Mouse (Mus musculus) hindbrain, embryonic 13.5 days (tissue): ENCODE results near the gene Tmtc1. TPM values are rescaled to one million over a fixed set of nuclear protein-coding genes. Genes with fewer than 3 reads are reported as not detected.
A peak's percentile ranks its signal among the peaks of the same experiment; 100 is the strongest.

Source experiments
- ATAC-seq: fragments of 200-750 bp; cut with Nextera tagmentation; 2 replicates; pipeline ENCODE4 v1.8.0; 2017; ENCODE audit warnings: moderate TSS enrichment; ENCODE audit not compliant: low FRiP score
- H3K27ac ChIP-seq: fragments of 300-500 bp; sonication (generic); 2 replicates; pipeline ENCODE4 v1.5.1; 2015; ENCODE audit warnings: inconsistent platforms, mild to moderate bottlenecking, moderate library complexity
- H3K27me3 ChIP-seq: fragments of 300-500 bp; sonication (generic); 2 replicates; pipeline ENCODE4 v1.6.1; 2015; ENCODE audit warnings: mild to moderate bottlenecking, inconsistent platforms
- H3K36me3 ChIP-seq: fragments of 300-500 bp; sonication (generic); 2 replicates; pipeline ENCODE4 v1.6.1; 2015; ENCODE audit warnings: mild to moderate bottlenecking, inconsistent platforms
- H3K4me1 ChIP-seq: fragments of 300-500 bp; sonication (generic); replicated peaks from 2 replicates; pipeline ENCODE4 v1.6.1; 2015; ENCODE audit warnings: inconsistent platforms
- H3K4me2 ChIP-seq: fragments of 300-500 bp; sonication (generic); 2 replicates; pipeline ENCODE4 v1.6.1; 2015; ENCODE audit warnings: inconsistent platforms, mild to moderate bottlenecking, moderate library complexity
- H3K4me3 ChIP-seq: fragments of 300-500 bp; sonication (generic); 2 replicates; pipeline ENCODE4 v1.5.1; 2015; ENCODE audit warnings: mild to moderate bottlenecking, inconsistent platforms
- H3K9ac ChIP-seq: fragments of 300-500 bp; sonication (generic); 2 replicates; pipeline ENCODE4 v1.6.1; 2015; ENCODE audit warnings: mild to moderate bottlenecking, inconsistent platforms
- H3K9me3 ChIP-seq: fragments of 300-500 bp; sonication (generic); 2 replicates; pipeline ENCODE4 v1.6.1; 2016; ENCODE audit warnings: inconsistent platforms
- WGBS: fragments of 180-500 bp; shearing (Covaris S2); methylation state at CpG from one replicate; pipeline ENCODE4 v1.1.7; 2015; 5-methylcytosine and 5-hydroxymethylcytosine counted together
- polyA plus RNA-seq: library from polyadenylated mRNA; unstranded; fragments of >200 nt; fragmentation: Nextera tagmentation; extraction: Ambion mirVana; gene quantifications from 2 replicates; pipeline ENCODE4 v1.2.1, GENCODE M21; 2015

Gene Tmtc1
- 2.3 and 2.8 TPM in 2 replicates for polyA plus RNA-seq

DNA sequence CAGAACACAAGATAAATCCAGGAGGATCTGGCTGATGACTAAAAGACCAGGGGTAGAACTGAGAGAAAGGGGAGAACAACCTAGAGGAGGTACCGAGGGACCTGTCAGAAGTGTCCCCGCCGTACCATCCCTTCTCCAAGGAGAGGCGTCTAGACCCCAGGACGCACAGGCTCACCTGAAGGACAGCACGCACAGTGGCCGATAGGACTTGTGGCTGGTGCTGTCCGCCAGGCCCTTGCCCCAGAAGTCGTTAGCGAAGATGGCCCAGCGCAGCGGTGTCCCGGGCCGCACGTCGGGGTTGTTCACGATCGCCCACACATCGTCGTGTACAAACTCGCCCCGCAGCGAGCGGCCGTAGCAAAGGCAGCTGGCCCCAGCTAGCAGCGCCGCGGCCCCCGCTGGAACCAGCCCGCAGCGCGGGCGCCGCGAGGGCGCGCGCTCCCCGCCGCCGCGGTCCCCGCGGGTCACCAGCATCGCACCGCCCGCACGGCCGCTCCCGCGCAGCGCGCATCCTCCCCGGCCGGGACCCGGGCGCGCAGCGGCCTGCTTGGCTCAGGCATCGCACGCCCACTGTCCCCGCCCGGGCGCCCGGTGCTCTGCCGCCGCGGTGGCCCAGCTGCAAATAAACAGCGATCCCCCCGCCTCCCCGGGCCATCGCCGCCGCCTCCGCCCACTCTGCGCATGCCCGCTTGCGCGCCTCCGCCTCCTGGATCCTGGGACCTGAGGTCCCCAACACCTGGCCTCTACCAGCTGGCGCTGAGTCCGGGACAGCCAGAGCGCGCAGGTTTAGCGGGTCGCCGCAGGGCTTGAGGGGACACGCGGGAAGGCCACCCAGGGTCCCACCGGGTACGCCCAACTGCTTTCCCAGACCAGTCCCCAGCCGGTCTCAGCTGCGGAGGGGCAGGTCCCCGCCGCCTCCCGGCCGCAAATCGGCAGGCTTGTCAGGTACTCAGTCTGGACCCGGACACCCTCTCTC, at the start of gene Tmtc1:
Tmtc1 (minus strand) TSS at position 664 of the 976 bp plus-strand sequence.
- Histone ChIP-seq H3K4me3 (peak within 1 kb of the TSS; percentile 78), H3K27me3 (peaks cover 25% of the 10 kb centered on the region), H3K27ac (peak within 1 kb of the TSS; percentile 81), H3K4me1 (peaks cover 27% of the 10 kb centered on the region), H3K4me2 (peak within 1 kb of the TSS; percentile 82), H3K9ac (peak within 1 kb of the TSS; percentile 87), H3K36me3 (no peaks in the 10 kb centered on the region), H3K9me3 (no peaks in the 10 kb centered on the region)
- peak; percentile 84 for ATAC-seq
- WGBS = under 1% methylated on average over 98 of the region's 99 CpGs

DNA sequence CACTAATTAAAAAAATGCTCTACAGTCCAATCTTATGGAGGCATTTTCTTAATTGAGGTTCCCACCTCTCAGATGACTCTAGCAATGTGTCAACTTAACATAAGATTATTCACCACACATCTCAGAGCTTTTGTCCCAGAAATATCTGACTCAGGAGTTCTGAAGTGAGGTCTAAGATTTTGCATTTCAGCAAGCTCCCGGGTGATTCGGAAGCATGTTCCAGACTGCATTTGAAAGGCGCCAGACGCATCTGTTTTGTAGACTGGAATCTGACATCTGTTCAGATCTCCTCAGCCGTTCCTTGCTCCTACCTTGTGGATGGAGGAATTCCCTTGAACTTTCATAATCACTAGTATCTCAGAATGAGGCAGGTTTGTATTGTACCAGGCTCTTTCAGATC, 47.7 kb upstream of the Tmtc1 start:
- 87% methylated on average over 5 of the region's 5 CpGs for WGBS
- Histone ChIP-seq H3K4me3 (no peak overlapping the region), H3K9me3 (no peaks in the 10 kb centered on the region), H3K27me3 (no peaks in the 10 kb centered on the region), H3K4me2 (no peak overlapping the region), H3K4me1 (no peaks in the 10 kb centered on the region), H3K36me3 (no peaks in the 10 kb centered on the region), H3K9ac (no peak overlapping the region), H3K27ac (no peak overlapping the region)
- no peak for ATAC-seq

DNA sequence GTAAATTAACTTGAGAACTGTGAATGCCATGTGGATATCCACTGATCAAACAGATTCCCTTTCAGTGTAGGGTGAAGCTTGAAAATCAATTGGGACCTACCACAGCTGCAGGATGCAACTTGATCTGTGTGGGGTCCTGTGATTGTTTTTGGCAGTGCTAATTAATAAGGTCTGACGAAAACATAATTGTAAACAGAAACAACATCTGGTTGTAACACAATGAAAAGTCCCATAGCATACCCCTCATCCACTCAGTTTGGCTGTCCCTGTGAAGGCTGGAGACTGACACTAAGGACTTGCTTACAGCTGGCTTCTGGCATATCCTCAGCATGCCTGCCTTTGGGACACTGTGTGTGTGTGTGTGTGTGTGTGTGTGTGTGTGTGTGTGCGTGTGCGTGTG, 42.6 kb upstream of the Tmtc1 start:
- Histone ChIP-seq H3K27me3 (no peaks in the 10 kb centered on the region), H3K4me1 (no peaks in the 10 kb centered on the region)
- WGBS = 71% methylated on average over 3 of the region's 3 CpGs

DNA sequence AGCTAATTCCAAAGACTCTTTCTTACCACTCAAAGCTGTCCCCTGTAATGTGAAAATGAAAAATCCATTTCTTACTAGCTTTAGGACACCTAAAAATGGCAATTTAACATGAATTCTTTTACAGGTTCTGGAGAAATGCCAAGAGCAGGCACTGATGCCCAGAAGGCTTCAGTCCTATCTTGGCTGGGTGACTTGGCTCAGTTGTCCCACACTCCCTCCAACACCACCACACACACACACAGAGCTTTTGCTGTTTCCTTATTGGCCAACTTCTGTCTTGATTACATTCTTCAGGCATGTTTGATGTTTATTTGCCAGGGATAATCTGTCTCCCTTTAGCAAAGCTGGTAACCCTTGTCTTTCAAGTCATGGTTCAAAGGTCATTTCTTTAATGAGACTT, 37.7 kb upstream of the Tmtc1 start:
- Histone ChIP-seq H3K9me3 (no peaks in the 10 kb centered on the region), H3K4me3 (no peak overlapping the region), H3K27me3 (no peaks in the 10 kb centered on the region), H3K27ac (no peak overlapping the region), H3K36me3 (no peaks in the 10 kb centered on the region), H3K4me1 (no peaks in the 10 kb centered on the region), H3K9ac (no peak overlapping the region), H3K4me2 (no peak overlapping the region)
- ATAC-seq = no peak

More for the DNA sequence above, 42.6 kb upstream of the Tmtc1 start:
- H3K27ac ChIP-seq = no peak overlapping the region
- ATAC-seq = no peak
- no peak overlapping the region for H3K9ac ChIP-seq
- no peaks in the 10 kb centered on the region for H3K9me3 ChIP-seq
- H3K36me3 ChIP-seq = no peaks in the 10 kb centered on the region
- H3K4me2 ChIP-seq = no peak overlapping the region
- no peak overlapping the region for H3K4me3 ChIP-seq

DNA sequence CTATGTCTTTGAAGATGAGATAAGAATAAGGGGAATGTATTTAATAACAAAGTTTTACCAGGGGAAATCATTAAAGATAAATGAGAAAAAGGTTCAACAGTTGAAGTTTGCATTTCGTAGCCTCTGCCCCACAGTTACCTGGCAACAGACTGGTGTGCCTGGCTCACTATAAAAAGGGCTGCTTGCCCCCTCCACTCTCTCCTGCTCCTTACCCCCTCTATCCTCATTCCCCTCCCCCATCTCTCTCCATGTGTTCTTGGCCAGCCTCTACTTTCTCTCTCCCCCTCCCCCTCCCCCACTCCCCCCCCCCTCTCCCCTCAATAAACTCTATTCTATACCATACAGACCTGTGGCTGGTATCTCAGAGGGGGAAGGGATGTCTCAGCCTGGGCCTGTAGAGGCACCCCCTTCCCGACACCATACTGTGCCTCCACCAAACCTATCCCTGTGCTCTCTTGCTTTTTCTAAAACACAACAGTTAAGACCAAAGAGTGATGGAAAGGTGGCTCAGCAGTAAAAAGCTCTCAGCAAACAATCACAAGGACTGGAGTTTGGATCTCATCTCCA, 35.6 kb upstream of the Tmtc1 start:
- no peaks in the 10 kb centered on the region for H3K27me3 ChIP-seq
- H3K4me3 ChIP-seq = no peak overlapping the region
- no peaks in the 10 kb centered on the region for H3K9me3 ChIP-seq
- H3K27ac ChIP-seq = no peak overlapping the region
- H3K9ac ChIP-seq = no peak overlapping the region
- no peaks in the 10 kb centered on the region for H3K36me3 ChIP-seq
- 0 out of 2 replicates have a peak, but pooled peaks have one; percentile 21 for ATAC-seq
- H3K4me1 ChIP-seq = no peaks in the 10 kb centered on the region
- WGBS = 77% methylated on average over 2 of the region's 2 CpGs
- H3K4me2 ChIP-seq = no peak overlapping the region

DNA sequence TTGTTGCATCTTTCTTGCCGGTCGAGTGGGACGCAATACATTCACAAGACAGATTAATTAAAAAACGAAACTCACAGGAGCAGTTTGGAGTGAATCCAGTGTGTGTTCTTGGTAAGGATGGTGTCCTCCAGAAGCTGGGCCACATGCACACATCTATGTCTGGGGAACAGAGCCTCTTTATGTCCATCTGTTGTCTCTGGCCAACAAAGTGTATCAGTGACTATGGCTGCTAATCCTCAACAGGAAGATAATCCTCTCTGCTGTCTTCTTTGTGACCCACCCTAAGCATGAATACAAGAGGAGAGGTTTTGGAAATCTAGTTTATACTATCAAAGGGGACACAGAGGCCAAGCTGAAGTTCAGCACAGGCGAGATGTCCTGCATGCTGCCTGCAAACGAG, 34.2 kb upstream of the Tmtc1 start:
- no peak for ATAC-seq
- Histone ChIP-seq H3K36me3 (no peaks in the 10 kb centered on the region), H3K9ac (no peak overlapping the region), H3K4me2 (no peak overlapping the region), H3K9me3 (no peaks in the 10 kb centered on the region), H3K27ac (no peak overlapping the region), H3K4me1 (no peaks in the 10 kb centered on the region), H3K4me3 (no peak overlapping the region), H3K27me3 (no peaks in the 10 kb centered on the region)
- 70% methylated on average over 6 of the region's 6 CpGs for WGBS

DNA sequence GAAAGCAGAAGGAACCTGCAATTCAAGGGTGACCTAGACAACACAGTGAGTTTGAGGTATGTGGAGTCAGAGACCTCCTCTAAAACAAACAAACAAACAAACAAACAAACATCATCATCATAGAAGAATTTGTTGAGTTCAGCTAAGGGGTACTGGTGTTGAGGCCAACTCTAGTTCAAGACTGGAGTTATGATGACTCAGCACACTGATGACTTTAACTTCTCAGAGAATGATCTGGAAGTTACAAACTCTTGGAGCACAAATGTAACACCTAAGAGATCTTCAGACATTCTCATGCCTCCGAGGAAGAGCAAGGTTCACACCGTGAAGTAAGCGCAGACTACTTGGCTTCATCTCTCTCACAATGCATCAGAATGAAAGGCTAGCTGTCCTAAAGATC, 28.1 kb upstream of the Tmtc1 start:
- WGBS = 95% methylated on average over 3 of the region's 3 CpGs
- Histone ChIP-seq H3K4me2 (no peak overlapping the region), H3K9me3 (no peaks in the 10 kb centered on the region), H3K36me3 (no peaks in the 10 kb centered on the region), H3K4me1 (peaks cover 10% of the 10 kb centered on the region), H3K27ac (no peak overlapping the region), H3K4me3 (no peak overlapping the region), H3K27me3 (no peaks in the 10 kb centered on the region), H3K9ac (no peak overlapping the region)
- ATAC-seq = no peak

DNA sequence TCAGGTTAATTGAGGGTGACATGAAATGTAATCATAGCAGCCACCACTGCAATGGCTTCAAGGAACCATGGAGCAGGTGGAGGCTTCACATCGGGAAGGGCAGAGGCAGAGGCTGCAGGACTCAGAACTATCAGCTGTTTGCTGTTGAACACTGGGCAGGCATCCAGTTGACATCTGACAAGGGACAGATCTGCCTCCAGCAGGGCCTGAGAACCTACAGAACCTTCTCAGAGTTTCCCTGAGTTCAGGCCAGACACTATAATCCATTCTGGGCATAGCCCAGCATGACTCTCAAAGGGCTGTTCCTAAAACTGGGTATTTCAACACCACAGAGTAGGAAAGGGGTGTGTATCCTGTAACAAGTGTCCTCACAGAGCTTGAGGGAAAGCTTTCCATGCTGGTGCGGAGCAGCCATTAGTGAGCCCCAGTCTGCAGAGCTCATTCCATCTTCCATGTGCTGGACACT, 23.8 kb upstream of the Tmtc1 start:
- 55% methylated on average over 2 of the region's 2 CpGs for WGBS

DNA sequence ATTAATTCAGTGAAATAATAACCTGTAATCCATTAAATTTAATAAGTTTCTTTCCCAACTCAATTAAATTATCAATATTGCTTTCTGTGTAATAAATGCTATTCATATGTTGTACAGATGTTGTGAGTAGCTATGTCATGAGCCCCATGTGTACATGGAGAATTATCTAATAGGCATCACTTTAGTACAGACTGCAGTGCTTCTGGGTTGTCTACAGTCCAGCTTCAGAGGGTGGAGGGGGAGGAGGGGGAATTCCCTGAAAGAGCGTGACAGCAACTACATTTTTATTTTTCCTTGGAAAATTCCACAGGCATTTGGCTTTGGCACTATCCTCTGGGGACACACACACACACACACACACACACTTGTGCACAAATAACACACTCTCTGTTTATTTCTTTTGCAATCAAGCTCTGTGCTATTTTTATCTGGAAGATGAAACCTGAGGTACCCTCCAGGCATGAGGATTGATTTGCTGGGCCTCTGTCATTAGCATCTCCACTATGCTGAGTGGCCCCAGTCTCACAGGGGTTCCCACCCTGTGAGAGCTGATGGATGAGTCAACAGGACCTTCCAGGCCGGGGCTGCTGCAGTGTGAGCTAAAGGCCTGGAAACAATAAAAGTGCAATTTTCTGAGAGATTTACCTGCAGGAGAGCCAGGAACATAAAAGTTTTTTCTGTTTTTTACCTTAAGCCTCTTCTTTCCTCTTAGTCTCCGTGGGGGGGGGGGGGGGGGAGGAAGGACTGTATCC, 23.2 kb upstream of the Tmtc1 start:
- Histone ChIP-seq H3K4me1 (peaks cover 12% of the 10 kb centered on the region), H3K4me3 (no peak overlapping the region), H3K9me3 (no peaks in the 10 kb centered on the region), H3K4me2 (no peak overlapping the region), H3K27ac (peak overlapping the region; percentile 52; the same call in 1 of the 2 replicates), H3K9ac (no peak overlapping the region), H3K36me3 (no peaks in the 10 kb centered on the region), H3K27me3 (no peaks in the 10 kb centered on the region)
- no peak for ATAC-seq
- WGBS = 26% methylated on average over 3 of the region's 3 CpGs

More for the DNA sequence above, 23.8 kb upstream of the Tmtc1 start:
- H3K9ac ChIP-seq = no peak overlapping the region
- H3K9me3 ChIP-seq = no peaks in the 10 kb centered on the region
- ATAC-seq = no peak
- peaks cover 12% of the 10 kb centered on the region for H3K4me1 ChIP-seq
- H3K4me3 ChIP-seq = no peak overlapping the region
- H3K27me3 ChIP-seq = no peaks in the 10 kb centered on the region
- H3K36me3 ChIP-seq = no peaks in the 10 kb centered on the region
- no peak overlapping the region for H3K4me2 ChIP-seq
- H3K27ac ChIP-seq = peak overlapping the region; percentile 52

DNA sequence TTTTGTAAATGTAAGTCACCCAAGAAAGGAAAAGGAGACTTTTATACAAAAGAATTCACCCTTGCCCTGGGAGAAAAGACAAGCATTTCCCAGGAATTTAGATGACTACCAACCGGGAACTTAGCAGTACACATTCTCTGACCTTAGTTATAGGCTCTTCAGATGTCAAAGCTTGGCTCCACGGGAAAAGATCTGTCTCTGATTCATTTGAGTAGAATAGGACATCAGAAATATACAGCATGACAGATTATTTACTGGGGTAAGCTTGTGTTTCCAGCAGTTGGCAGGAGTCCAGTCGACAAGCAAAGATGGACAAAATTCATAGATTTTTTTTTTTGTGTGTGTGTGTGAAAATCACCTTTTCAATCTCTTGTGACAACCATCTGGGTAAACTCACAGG, 15.4 kb upstream of the Tmtc1 start:
- 73% methylated on average over 3 of the region's 3 CpGs for WGBS
- H3K4me1 ChIP-seq = no peaks in the 10 kb centered on the region
- no peak for ATAC-seq

DNA sequence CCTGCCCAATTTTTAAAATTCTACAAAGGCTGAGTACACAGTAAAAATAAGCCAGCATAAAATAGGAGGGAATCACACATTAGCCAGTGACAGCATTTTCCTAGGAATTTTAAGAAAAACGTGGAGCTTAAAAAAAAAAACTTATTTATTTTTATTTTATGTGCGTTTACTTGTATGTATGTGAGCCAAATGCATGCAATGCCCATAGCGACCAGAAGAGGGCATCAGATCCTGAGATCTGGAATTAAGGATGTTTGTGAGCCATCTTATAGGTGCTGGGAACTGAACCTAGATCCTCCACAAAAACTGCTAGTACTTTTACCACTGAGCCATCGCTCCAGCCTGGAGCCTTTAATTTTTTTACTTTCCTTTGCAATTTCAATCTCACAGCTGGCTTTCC, 11.3 kb upstream of the Tmtc1 start:
- Histone ChIP-seq H3K4me1 (no peaks in the 10 kb centered on the region), H3K9ac (no peak overlapping the region), H3K9me3 (0 out of 2 replicates have a peak, but pooled peaks cover 4% of the 10 kb centered on the region), H3K27me3 (no peaks in the 10 kb centered on the region), H3K27ac (no peak overlapping the region), H3K36me3 (no peaks in the 10 kb centered on the region), H3K4me3 (no peak overlapping the region), H3K4me2 (no peak overlapping the region)
- 70% methylated on average over 4 of the region's 4 CpGs for WGBS
- ATAC-seq = no peak

More for the DNA sequence above, 15.4 kb upstream of the Tmtc1 start:
- H3K9me3 ChIP-seq = 0 out of 2 replicates have a peak, but pooled peaks cover 4% of the 10 kb centered on the region
- no peak overlapping the region for H3K27ac ChIP-seq
- no peaks in the 10 kb centered on the region for H3K27me3 ChIP-seq
- H3K4me3 ChIP-seq = no peak overlapping the region
- H3K9ac ChIP-seq = no peak overlapping the region
- H3K4me2 ChIP-seq = no peak overlapping the region
- no peaks in the 10 kb centered on the region for H3K36me3 ChIP-seq

DNA sequence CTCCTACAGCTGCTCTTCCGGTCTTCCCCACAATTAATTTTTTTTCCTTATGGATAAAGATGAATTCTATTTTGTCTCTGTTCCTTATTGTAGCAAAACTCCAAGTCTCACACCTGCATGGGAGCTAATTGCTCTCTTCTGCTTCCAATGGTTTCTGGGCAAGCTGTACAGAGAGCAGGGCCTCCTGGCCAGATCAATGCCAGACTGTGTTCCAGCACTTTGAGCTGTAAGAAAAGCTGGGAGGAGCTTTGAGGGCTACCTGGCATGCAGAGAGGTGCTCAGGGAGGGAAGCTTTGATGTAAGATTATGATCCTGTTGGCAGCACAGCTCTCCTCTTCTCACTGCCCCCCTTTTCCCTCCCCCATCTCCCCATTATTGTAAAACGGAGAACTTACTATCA, 10.6 kb upstream of the Tmtc1 start:
- WGBS = 77% methylated on average over 2 of the region's 2 CpGs
- H3K27ac ChIP-seq = no peak overlapping the region
- no peak overlapping the region for H3K9ac ChIP-seq
- H3K4me2 ChIP-seq = no peak overlapping the region
- no peaks in the 10 kb centered on the region for H3K27me3 ChIP-seq
- H3K4me1 ChIP-seq = no peaks in the 10 kb centered on the region
- H3K4me3 ChIP-seq = no peak overlapping the region
- ATAC-seq = no peak
- H3K36me3 ChIP-seq = no peaks in the 10 kb centered on the region
- 0 out of 2 replicates have a peak, but pooled peaks cover 4% of the 10 kb centered on the region for H3K9me3 ChIP-seq
